Mouse (Mus musculus) G1E-ER4 (cell line): ENCODE measurements around the gene Prox1. TPM values are rescaled to one million over a fixed set of nuclear protein-coding genes. Genes with fewer than 3 reads are reported as not detected.

ENCODE experiments used
- GATA1 ChIP-seq: IDR thresholded peaks from one replicate; pipeline ENCODE4 v1.8.0; 2012; ENCODE audit warnings: low read length, inconsistent platforms
- polyA plus RNA-seq: library from polyadenylated mRNA; stranded (reverse); fragments of >175 nt; gene quantifications from 2 replicates; pipeline ENCODE4 v1.2.3, GENCODE M21; 2012

The Prox1 gene
- not detected in 2 replicates for polyA plus RNA-seq

- no peak for TF ChIP-seq GATA1
Observed at GRCm38 (mm10) chr1:190169911-190170818, at the start of gene Prox1. Gene Prox1 (minus strand): TSS chr1:190170714.

- no peak for TF ChIP-seq GATA1
Observed at GRCm38 (mm10) chr1:190216621-190217020, 46.1 kb upstream of the Prox1 start.

- TF ChIP-seq GATA1 = no peak
Observed at GRCm38 (mm10) chr1:190214626-190215025, 44.1 kb upstream of the Prox1 start.

GRCm38 (mm10) chr1:190213175-190213574 is 42.7 kb upstream of the Prox1 start:
- TF ChIP-seq GATA1 = no peak

GRCm38 (mm10) chr1:190207246-190207645 is 36.7 kb upstream of the Prox1 start:
- TF ChIP-seq GATA1 = no peak

- no peak for TF ChIP-seq GATA1
Observed at GRCm38 (mm10) chr1:190205691-190206090, 35.2 kb upstream of the Prox1 start.

GRCm38 (mm10) chr1:190204378-190205070 is 34.0 kb upstream of the Prox1 start:
- no peak for TF ChIP-seq GATA1

GRCm38 (mm10) chr1:190201696-190202095 is 31.2 kb upstream of the Prox1 start:
- TF ChIP-seq GATA1 = no peak

GRCm38 (mm10) chr1:190200996-190201395 is 30.5 kb upstream of the Prox1 start:
- no peak for TF ChIP-seq GATA1

GRCm38 (mm10) chr1:190198247-190198646 is 27.7 kb upstream of the Prox1 start:
- TF ChIP-seq GATA1 = no peak

- no peak for TF ChIP-seq GATA1
Observed at GRCm38 (mm10) chr1:190192011-190192410, 21.5 kb upstream of the Prox1 start.

GRCm38 (mm10) chr1:190190231-190190965 is 19.9 kb upstream of the Prox1 start:
- TF ChIP-seq GATA1 = no peak

- no peak for TF ChIP-seq GATA1
Observed at GRCm38 (mm10) chr1:190189125-190189524, 18.6 kb upstream of the Prox1 start.

- no peak for TF ChIP-seq GATA1
Observed at GRCm38 (mm10) chr1:190186336-190186735, 15.8 kb upstream of the Prox1 start.

- no peak for TF ChIP-seq GATA1
Observed at GRCm38 (mm10) chr1:190185284-190185683, 14.8 kb upstream of the Prox1 start.

- no peak for TF ChIP-seq GATA1
Observed at GRCm38 (mm10) chr1:190183574-190183973, 13.1 kb upstream of the Prox1 start.
